Mouse (Mus musculus) neutrophil, adult 5-6 weeks (primary cell): ENCODE measurements around the gene Sumo3. TPM values are rescaled to one million over a fixed set of nuclear protein-coding genes. Genes with fewer than 3 reads are reported as not detected.

Experiments
- ATAC-seq: fragments of 151-379, 151-347 bp; 2 replicates; pipeline ENCODE4 v1.8.0; 2017; ENCODE audit warnings: mild to moderate bottlenecking, moderate TSS enrichment; ENCODE audit not compliant: insufficient number of reproducible peaks, poor library complexity, low FRiP score, severe bottlenecking; ENCODE audit errors: extremely low read depth
- total RNA-seq: library from RNA; stranded (forward); fragments of 200-1000 nt; gene quantifications from 2 replicates; pipeline ENCODE4 v1.2.3, GENCODE M21; 2017

Sumo3 gene
- 32.6 and 52.2 TPM in 2 replicates for total RNA-seq

DNA sequence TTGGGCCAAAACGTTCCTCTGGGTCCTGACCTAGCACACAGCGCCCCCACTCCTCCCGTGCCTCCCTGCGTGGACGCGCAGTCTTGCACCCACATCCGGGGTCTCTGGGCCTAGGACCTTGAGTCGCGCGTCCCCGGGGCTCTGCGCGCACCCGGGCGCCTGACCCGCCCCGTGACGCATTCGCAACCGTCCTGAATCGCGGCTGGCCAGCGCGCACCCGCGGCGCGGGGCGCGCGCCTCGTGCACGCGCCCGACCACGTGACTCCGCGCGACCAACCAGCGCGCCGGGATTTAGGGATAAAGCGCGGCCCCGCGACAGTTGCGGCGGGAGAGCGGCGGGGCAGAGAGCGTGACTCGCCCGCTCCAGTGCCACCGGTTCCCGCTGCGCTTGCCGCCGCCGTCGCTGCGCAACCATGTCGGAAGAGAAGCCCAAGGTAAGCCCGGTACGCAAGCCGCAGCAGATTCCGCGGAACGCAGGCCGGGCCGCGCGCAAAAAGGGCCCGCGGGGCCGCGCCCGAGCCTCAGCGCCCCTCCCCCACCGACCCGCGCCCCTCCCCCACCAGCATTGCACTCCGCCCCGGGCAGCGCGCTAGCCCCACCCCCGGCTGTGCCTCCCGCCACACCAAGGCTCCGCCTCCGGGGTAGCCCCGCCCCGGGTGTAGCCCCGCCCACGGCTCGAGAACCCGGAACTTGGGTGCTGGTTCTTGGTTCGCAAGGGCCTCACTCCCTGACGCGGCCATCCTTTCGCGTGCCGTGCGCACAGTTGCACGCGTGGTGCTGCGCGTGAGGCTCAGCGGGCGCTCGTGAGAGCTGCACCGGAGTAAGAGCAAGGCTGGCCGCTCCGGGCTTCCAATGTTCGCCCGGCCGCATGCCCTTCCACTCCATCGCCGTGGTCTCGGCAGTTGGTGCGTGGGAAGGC is at the start of gene Sumo3, which contains the start of gene Gm49325:
TSS of gene Sumo3 (plus strand) at position 190 of the 919 bp plus-strand sequence.
TSS of gene Gm49325 (plus strand) at position 290 of the 919 bp plus-strand sequence.
- peak; percentile 88 for ATAC-seq

- no peak for ATAC-seq
Measured at GRCm38 (mm10) chr10:77556631-77557030, 49.3 kb upstream of the Sumo3 start.

GRCm38 (mm10) chr10:77557641-77558040 is 48.3 kb upstream of the Sumo3 start:
- no peak for ATAC-seq

DNA sequence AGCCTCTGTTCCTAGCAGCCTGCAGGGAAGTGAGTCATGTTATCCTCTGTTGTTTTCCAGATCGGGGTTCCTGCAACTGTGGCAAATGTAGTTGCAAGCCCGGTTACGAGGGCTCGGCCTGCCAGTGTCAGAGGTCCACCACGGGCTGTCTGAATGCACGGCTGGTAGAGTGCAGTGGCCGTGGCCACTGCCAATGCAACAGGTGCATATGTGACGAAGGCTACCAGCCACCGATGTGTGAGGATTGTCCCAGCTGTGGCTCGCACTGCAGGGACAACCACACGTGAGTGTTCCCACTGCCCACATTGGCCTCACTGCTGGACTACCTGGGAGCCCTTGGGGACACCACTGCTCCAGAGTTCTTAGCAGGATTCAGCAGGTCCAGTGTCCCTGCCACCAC is 45.8 kb upstream of the Sumo3 start:
- ATAC-seq = no peak

GRCm38 (mm10) chr10:77560830-77561229 is 45.1 kb upstream of the Sumo3 start:
- ATAC-seq = no peak

DNA sequence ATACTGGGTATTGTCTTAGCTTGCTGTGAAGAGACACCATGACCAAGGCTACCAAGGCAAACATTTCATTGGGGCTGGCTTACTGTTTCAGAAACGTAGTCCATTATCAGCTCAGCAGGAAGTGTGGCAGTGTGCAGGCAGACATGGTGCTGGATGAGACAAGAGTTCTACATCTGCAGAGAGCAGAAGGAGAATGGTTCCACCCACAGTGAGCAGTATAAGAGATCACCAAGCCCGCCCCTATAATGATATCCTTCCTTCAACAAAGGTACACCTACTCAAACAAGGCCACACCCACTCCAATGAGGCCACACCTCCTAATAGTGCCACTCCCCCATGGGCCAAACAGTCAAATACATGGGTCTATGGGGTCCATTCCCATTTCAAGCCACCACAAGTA is 44.4 kb upstream of the Sumo3 start:
- ATAC-seq = no peak

DNA sequence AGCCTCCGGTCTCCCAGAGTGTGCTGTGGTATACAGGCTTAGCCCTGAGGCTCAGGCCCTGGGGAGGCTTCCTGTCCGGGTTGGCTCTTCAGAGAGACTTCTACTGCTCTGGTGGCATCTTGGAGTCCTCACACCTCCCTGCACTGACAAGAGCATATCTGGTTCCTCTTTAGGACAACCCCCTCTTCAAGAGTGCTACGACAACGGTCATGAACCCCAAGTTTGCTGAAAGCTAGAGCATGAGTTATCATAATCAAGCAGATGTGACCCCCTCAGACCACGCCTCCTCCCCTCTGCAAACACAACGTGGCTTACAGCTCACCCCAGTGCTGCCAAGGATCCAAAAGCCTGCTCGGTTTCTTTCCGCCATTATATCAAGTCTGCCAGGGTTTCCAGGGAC is 40.9 kb upstream of the Sumo3 start:
- no peak for ATAC-seq

DNA sequence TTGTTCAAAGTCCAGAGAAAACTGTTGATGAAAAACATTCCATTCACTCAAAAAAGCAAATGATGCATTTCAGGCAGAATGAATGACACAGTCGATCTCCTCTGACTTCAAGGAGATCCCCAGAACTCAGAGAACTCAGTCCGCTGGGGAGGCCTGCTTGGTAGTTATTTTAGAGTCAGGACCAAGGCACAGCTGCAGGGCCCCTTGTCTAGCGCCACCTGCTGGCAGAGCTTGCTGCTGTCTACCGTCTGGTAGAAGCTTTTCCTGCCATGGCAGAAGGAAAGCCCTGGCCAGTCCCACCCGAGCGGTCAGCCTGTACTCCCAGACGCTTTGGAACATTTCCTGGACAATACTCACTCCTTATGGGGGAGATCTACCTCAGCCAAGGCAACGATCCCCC is 39.2 kb upstream of the Sumo3 start:
- peak; percentile 73 for ATAC-seq

- no peak for ATAC-seq
Measured at GRCm38 (mm10) chr10:77569481-77569880, 36.4 kb upstream of the Sumo3 start.

DNA sequence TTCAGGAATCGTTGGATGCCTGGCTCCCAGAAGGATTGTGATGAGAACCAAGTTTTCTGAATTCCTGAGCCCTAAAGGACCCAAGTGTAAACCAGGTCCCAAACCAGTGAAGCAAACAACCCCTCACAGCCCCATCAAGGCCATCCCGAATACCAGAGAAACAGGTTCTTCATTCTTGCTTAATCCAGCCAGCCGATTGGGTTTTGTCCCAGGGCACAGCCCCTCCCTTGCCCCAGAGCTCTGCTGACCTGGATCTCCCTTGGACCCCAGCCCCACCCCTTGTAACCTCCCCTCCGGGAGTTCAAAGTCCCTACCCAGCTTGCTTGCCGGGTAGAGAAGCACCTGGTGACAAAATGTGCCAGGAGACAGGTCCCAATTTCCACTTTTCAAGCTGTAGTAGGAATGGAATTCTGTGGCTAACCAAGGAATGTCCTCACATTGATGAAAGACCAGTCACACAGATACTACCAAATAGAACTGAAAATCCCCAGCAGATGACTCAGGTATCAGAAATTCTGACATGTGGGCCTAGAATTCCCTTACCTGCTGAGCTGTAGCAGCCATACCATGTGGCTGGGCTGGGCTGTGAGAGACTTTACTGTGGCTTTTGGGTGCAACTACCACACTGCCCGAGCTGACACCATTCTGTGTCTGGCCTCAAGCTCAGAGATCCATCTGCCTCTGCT is 35.8 kb upstream of the Sumo3 start:
- no peak for ATAC-seq

- ATAC-seq = no peak
Measured at GRCm38 (mm10) chr10:77572225-77572624, 33.7 kb upstream of the Sumo3 start.

GRCm38 (mm10) chr10:77573162-77573561 is 32.7 kb upstream of the Sumo3 start:
- no peak for ATAC-seq

GRCm38 (mm10) chr10:77580027-77580920 is 25.6 kb upstream of the Sumo3 start:
- no peak for ATAC-seq

DNA sequence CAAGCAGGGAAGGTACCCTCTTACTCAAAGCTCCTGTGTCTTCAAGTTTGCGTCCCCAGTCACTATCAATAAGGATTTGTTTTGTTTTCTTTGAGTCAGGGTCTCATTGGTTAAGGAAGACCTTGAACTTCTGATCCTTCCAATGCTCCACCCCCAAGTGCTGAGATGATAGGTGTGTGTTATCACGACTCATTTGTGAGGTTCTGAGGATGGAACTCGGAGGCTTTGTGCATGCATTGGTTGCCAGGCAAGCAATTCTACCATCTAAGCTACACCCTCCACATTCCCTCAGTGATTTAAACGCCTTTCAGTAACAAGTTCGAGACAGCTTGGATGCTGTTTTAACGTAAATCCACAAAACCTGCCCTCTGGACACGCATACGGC is 24.9 kb upstream of the Sumo3 start:
- no peak for ATAC-seq

DNA sequence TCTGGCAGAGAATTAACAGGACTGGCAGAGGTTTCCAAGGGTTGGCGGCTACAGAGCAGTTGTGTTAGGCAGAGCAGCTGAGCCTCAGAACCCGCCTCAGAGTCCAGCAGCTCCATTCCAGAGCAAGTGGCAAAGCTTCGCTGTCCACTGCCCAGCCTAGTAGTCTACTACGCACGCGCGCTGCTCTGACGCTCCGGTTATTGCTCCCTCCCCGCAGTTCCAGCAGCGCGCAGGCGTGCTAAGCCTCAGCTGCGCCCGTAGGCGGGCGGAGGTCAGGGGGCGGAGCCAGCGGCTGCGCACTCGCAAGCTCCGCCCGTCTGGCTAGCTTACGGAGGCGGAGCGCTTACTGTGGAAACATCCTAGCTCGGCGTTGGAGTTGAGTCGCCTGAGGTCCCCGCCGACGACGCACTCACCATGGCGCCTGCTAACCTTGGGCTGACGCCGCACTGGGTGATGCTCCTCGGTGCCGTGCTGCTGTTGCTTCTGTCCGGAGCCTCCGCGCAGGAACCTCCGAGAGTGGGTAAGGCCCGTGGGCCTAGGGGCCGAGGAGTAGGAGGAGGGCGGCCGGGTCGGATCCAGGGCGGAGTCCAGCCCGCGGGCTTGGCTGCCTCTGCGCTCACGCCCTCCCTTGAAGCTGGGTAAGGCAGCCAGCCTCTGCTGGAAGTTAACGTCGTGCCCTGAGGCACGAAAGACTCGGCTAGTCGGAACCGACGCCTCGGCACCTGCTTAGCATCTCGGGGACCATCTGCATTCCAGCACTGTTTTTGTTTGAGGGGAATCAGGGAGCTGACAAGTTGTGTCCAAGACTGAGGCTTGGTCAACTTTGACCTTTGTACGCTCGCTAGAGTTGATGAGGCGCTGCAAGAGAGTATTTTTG is 24.3 kb upstream of the Sumo3 start, which contains the start of gene Pttg1ip:
TSS of gene Pttg1ip (plus strand) at position 313 of the 877 bp plus-strand sequence.
- peak; percentile 93 for ATAC-seq

GRCm38 (mm10) chr10:77582285-77582618 is 23.6 kb upstream of the Sumo3 start:
- ATAC-seq = no peak

- no peak for ATAC-seq
Measured at GRCm38 (mm10) chr10:77583795-77584422, 22.0 kb upstream of the Sumo3 start.

DNA sequence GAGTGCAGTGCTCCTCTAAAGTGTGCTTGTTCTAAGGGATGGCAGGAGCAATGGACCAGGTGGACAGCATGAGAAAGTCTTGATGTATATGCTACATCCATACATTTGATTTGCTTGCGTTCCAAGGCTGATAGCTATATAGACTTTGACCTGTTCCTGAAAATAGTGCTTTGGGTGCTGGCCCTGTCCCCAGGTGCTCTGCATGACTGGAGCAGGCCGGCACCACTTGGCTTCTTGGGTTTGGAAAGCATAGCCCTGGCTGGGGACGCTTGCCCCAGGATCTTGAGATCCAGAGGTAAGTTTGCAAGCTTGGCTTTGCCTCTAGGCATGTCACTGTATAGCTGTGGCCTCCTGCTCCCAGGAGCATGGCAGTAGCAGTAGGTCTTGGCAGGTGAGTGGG is 19.3 kb upstream of the Sumo3 start:
- ATAC-seq = no peak
